Mouse (Mus musculus) embryonic facial prominence, embryonic 10.5 days (tissue): ENCODE measurements around the gene Zfp518a. TPM values are rescaled to one million over a fixed set of nuclear protein-coding genes. Genes with fewer than 3 reads are reported as not detected.

Experiments used
- microRNA-seq: library from miRNA; unstranded; fragments of <30 nt; microRNA quantifications from one replicate; pipeline ENCODE4, GENCODE M21; 2017
- polyA plus RNA-seq: library from polyadenylated mRNA; unstranded; fragments of >200 nt; fragmentation: Nextera tagmentation; extraction: Ambion mirVana; gene quantifications from 2 replicates; pipeline ENCODE4 v1.2.1, GENCODE M21; 2016

Gene Zfp518a
- polyA plus RNA-seq, 1 experiment from 2014 or later = 13.4 TPM

Small RNAs within 50 kb of the gene (microRNA-seq; reads per million reads assigned to microRNA genes)
- not detected for gene Mir8092

Other genes starting within 250 kb of the Zfp518a start
- gene Cc2d2b, start 146.0 kb upstream of the Zfp518a start, polyA plus RNA-seq = 0.22 and 0.38 TPM in 2 replicates
- gene Ccnj, start 63.4 kb upstream of the Zfp518a start, polyA plus RNA-seq = 38.7 and 40.5 TPM in 2 replicates
- gene Blnk, start 99.8 kb downstream of the Zfp518a start, polyA plus RNA-seq = 0.09 and 0.59 TPM in 2 replicates
- gene Dntt, start 134.6 kb downstream of the Zfp518a start, polyA plus RNA-seq = not detected in 2 replicates
- gene Opalin, start 182.4 kb downstream of the Zfp518a start, polyA plus RNA-seq = not detected in 2 replicates